Mouse (Mus musculus) 3134 (cell line): ENCODE data around the gene Mrpl2.

Experiments used
- DNase-seq: peaks from one replicate; pipeline ENCODE4 v3.0.0-alpha.2; 2011; ENCODE audit warnings: low spot score; ENCODE audit not compliant: insufficient read length; ENCODE audit errors: extremely low read depth

Mrpl2 gene

GRCm38 (mm10) chr17:46661981-46662380 is 16.0 kb downstream of the Mrpl2 start:
- DNase-seq = no peak

- DNase-seq = no peak
Observed at GRCm38 (mm10) chr17:46662730-46663129, 16.7 kb downstream of the Mrpl2 start.

GRCm38 (mm10) chr17:46667712-46668111 is 21.7 kb downstream of the Mrpl2 start:
- no peak for DNase-seq

- DNase-seq = no peak
Observed at GRCm38 (mm10) chr17:46669911-46670310, 23.9 kb downstream of the Mrpl2 start.

- DNase-seq = peak; percentile 94
Observed at GRCm38 (mm10) chr17:46673850-46674529, 28.0 kb downstream of the Mrpl2 start, which contains the start of gene Rrp36. Gene Rrp36, minus strand, starts transcription at chr17:46674352.

GRCm38 (mm10) chr17:46674530-46675283 is 28.7 kb downstream of the Mrpl2 start:
- no peak for DNase-seq

- no peak for DNase-seq
Observed at GRCm38 (mm10) chr17:46678416-46678815, 32.4 kb downstream of the Mrpl2 start, which contains the start of gene Mea1. Gene Mea1, plus strand, starts transcription at chr17:46678793.

- no peak for DNase-seq
Observed at GRCm38 (mm10) chr17:46678911-46679310, 32.9 kb downstream of the Mrpl2 start.

GRCm38 (mm10) chr17:46679843-46680759 is 34.1 kb downstream of the Mrpl2 start:
- no peak for DNase-seq

- peak; percentile 99 for DNase-seq
Observed at GRCm38 (mm10) chr17:46680760-46681373, 34.8 kb downstream of the Mrpl2 start, which contains the start of gene Klhdc3. Gene Klhdc3, minus strand, starts transcription at chr17:46680914.

- no peak for DNase-seq
Observed at GRCm38 (mm10) chr17:46681466-46682118, 35.6 kb downstream of the Mrpl2 start.

GRCm38 (mm10) chr17:46682654-46683389 is 36.8 kb downstream of the Mrpl2 start:
- DNase-seq = no peak

GRCm38 (mm10) chr17:46685913-46686312 is 39.9 kb downstream of the Mrpl2 start:
- no peak for DNase-seq

- no peak for DNase-seq
Observed at GRCm38 (mm10) chr17:46690665-46691064, 44.6 kb downstream of the Mrpl2 start.

- DNase-seq = peak; percentile 73
Observed at GRCm38 (mm10) chr17:46691390-46691789, 45.4 kb downstream of the Mrpl2 start.

- no peak for DNase-seq
Observed at GRCm38 (mm10) chr17:46694517-46695063, 48.6 kb downstream of the Mrpl2 start.

GRCm38 (mm10) chr17:46698515-46698914 is 52.5 kb downstream of the Mrpl2 start:
- DNase-seq = peak; percentile 63

- DNase-seq = no peak
Observed at GRCm38 (mm10) chr17:46699245-46699644, 53.2 kb downstream of the Mrpl2 start.
